Mouse (Mus musculus) thymus, postnatal 10 days (tissue): ENCODE measurements around the gene Sh2d7.
A peak's percentile ranks its signal among the peaks of the same experiment; 100 is the strongest.
"Not testable (repeated sequence)": the region's sequence is repeated elsewhere in the genome, so short reads cannot be mapped to it uniquely, and the experiment has no call there.

Source experiments
- DNase-seq, 2 experiments: peaks; one replicate each; pipeline ENCODE4 v3.0.0; 2021; ENCODE audit warnings: low spot score in 2 of 2

The Sh2d7 gene

GRCm38 (mm10) chr9:54544212-54544953 lies 5.6 kb downstream of the Sh2d7 start:
- DNase-seq = no peak

GRCm38 (mm10) chr9:54544954-54545315 lies 6.2 kb downstream of the Sh2d7 start:
- DNase-seq = no peak

GRCm38 (mm10) chr9:54547536-54547935 lies 8.8 kb downstream of the Sh2d7 start:
- peak in 1 of 2 experiments; percentile 34 for DNase-seq

- DNase-seq = no peak
These were observed 10.6 kb downstream of the Sh2d7 start for GRCm38 (mm10) chr9:54549433-54549832.

GRCm38 (mm10) chr9:54552409-54552808 lies 13.6 kb downstream of the Sh2d7 start:
- peak in 1 of 2 experiments; percentile 41 for DNase-seq

GRCm38 (mm10) chr9:54555044-54555443 lies 16.3 kb downstream of the Sh2d7 start:
- DNase-seq = no peak

- no peak for DNase-seq
These were observed 19.9 kb downstream of the Sh2d7 start for GRCm38 (mm10) chr9:54558731-54559130.

GRCm38 (mm10) chr9:54559771-54560471 lies 21.1 kb downstream of the Sh2d7 start, which contains the start of gene Cib2:
Cib2 (minus strand) TSS chr9:54560218.
- DNase-seq = peak; percentile 49 to 75

GRCm38 (mm10) chr9:54560831-54561601 lies 22.2 kb downstream of the Sh2d7 start:
- no peak for DNase-seq

- DNase-seq = no peak
These were observed 28.2 kb downstream of the Sh2d7 start for GRCm38 (mm10) chr9:54566958-54567357.

GRCm38 (mm10) chr9:54568732-54569131 lies 29.9 kb downstream of the Sh2d7 start:
- no peak for DNase-seq

GRCm38 (mm10) chr9:54571130-54571839 lies 32.5 kb downstream of the Sh2d7 start:
- DNase-seq = no peak

- no peak for DNase-seq
These were observed 44.9 kb downstream of the Sh2d7 start for GRCm38 (mm10) chr9:54583712-54584111.

GRCm38 (mm10) chr9:54584127-54584526 lies 45.3 kb downstream of the Sh2d7 start:
- DNase-seq = not testable (repeated sequence)

- no peak for DNase-seq
These were observed 47.0 kb downstream of the Sh2d7 start for GRCm38 (mm10) chr9:54585839-54586198.

GRCm38 (mm10) chr9:54586199-54587061 lies 47.6 kb downstream of the Sh2d7 start, which contains the start of gene Idh3a:
Idh3a (plus strand) TSS chr9:54586334.
- peak; percentile 98 to 99 for DNase-seq

GRCm38 (mm10) chr9:54587863-54588262 lies 49.1 kb downstream of the Sh2d7 start:
- DNase-seq = no peak

GRCm38 (mm10) chr9:54593652-54594051 lies 54.9 kb downstream of the Sh2d7 start:
- DNase-seq = not testable (repeated sequence)
